Mouse (Mus musculus): ENCODE data around the gene Ly6g.
"Not testable (repeated sequence)": the region's sequence is repeated elsewhere in the genome, so short reads cannot be mapped to it uniquely, and the experiment has no call there.

DNA sequence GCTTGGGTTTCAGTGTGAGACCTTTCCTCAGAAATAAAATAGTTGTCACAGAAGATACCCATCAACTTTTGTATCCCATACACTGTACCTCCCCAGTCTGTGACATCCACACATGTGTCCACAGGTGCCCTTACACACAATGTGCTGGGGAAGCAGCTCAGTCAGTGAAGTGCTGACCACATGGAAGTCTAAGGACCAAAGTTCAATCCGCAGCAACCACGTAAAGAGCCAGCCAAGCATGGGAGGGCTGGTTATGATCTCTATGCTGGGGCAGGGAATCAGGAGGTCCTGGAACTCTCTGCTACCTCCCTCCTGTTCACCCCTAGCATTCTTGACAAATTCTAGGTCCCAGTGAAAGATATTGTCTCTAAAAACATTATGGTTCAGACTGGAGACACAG is 22.7 kb upstream of the Ly6g start:
- TF ChIP-seq GATA1, TAL1 (IDR thresholded peaks at IDR 0.05; ENCODE audit: low read length): not testable (repeated sequence)

Data from erythroblast, embryonic 14.5 days (primary cell).